ENCODE assay signal across 11 mouse cellular contexts in the genomic region with DNA sequence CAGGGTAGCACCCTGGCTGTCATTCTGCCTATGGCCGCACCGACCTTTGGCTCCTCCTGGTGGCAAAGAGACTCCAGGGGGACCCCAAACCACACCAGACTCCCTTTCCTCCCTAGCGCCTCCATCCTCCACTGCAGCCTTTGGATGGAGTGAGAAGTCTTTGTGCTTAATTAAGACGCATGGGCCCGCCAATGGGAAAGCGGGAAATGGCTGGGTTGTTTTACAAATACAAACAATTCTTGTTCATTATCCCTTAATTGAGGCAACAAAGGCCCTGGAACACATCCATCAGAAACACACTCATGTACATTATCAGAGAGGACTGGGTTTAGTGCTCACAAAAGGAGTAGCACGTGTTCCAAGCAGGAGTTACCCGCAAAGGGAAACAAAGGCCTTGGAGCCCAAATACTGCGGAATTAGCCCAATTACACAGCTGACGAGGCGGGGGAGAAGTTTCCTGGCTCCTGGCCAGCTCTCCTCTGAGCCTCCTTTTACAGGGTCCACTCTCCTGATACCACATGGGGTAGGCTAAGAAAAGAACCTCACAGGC.
DNase-seq lines count a peak whose midpoint lies in the region; ATAC-seq lines count a peak whose summit lies in the region.
"Had no signal": no experiment of that assay in that cellular context is flagged by ENCODE, and none has a peak within 500 bp of the region (broad histone marks: within the 10 kb centered on the region; RNA-seq: fewer than 3 reads in every experiment).

No protein-coding gene starts in this region.

- H3K27ac ChIP-seq in midbrain, embryonic 11.5 days (ENCODE audit: low read depth, low read length), result no peak overlapping the region
- H3K27ac ChIP-seq: limb, embryonic 12.5 days had no signal

- 25% methylated on average over 11 of the region's 11 CpGs for WGBS in midbrain, embryonic 11.5 days

- no peaks in the 10 kb centered on the region for H3K36me3 ChIP-seq in midbrain, embryonic 11.5 days (ENCODE audit: control insufficient read depth, insufficient read depth, low read length)
- H3K36me3 ChIP-seq: limb, embryonic 12.5 days had no signal

- peak; percentile 49 for DNase-seq in embryo, embryonic 10 days (ENCODE audit: low spot score)
- DNase-seq in embryo, embryonic 11 days, result no peak
- DNase-seq in right cerebral cortex, postnatal 4 days, result peak; percentile 48
- DNase-seq in right cerebral cortex, postnatal 25 days, result no peak
- DNase-seq in midbrain, embryonic 11.5 days (ENCODE audit: low spot score, missing footprints), result no peak
- DNase-seq in thymus, postnatal 36 days, result peak; percentile 34 to 38
- no peak for DNase-seq in ovary, postnatal 14 days (ENCODE audit: low spot score)
- no peak for DNase-seq in kidney, postnatal 25 days
- DNase-seq: cerebellum, adult 8-10 months had no signal

- no peak overlapping the region for H3K9ac ChIP-seq in midbrain, embryonic 11.5 days (ENCODE audit: low read length)
- H3K9ac ChIP-seq: limb, embryonic 12.5 days had no signal

- no peaks in the 10 kb centered on the region for H3K9me3 ChIP-seq in midbrain, embryonic 11.5 days (ENCODE audit: control insufficient read depth, low read length)
- H3K9me3 ChIP-seq: limb, embryonic 12.5 days had no signal

- H3K4me2 ChIP-seq in midbrain, embryonic 11.5 days, result no peak overlapping the region
- H3K4me2 ChIP-seq: limb, embryonic 12.5 days had no signal

- peaks cover 2% of the 10 kb centered on the region; the same call in 1 of the 2 replicates for H3K27me3 ChIP-seq in midbrain, embryonic 11.5 days (ENCODE audit: control insufficient read depth, insufficient read depth, low read length)

- no peak overlapping the region for H3K4me3 ChIP-seq in midbrain, embryonic 11.5 days (ENCODE audit: low read depth, low read length)
- H3K4me3 ChIP-seq: limb, embryonic 12.5 days had no signal

- H3K4me1 ChIP-seq in midbrain, embryonic 11.5 days (ENCODE audit: control insufficient read depth, insufficient read depth, low read length), result no peaks in the 10 kb centered on the region

- ATAC-seq in midbrain, embryonic 11.5 days (ENCODE audit: low FRiP score), result 0 out of 2 replicates have a peak, but pooled peaks have one; percentile 46
- ATAC-seq: activated CD4-positive, CD25-positive, alpha-beta regulatory T cell, adult 4 months had no signal

Comparison
In these comparisons a context has a peak if more than half of its experiments do, and no peak if none do; other contexts are left out.
1. DNase-seq: peak in embryo, embryonic 10 days (single experiment), right cerebral cortex, postnatal 4 days (single experiment) and thymus, postnatal 36 days (2 of 2); none in embryo, embryonic 11 days (single experiment), right cerebral cortex, postnatal 25 days (single experiment), midbrain, embryonic 11.5 days (single experiment), ovary, postnatal 14 days (single experiment) and kidney, postnatal 25 days (0 of 2).